Mouse (Mus musculus) lung, embryonic 16.5 days (tissue): ENCODE measurements around the gene Ulk4. TPM values are rescaled to one million over a fixed set of nuclear protein-coding genes. Genes with fewer than 3 reads are reported as not detected.

Experiments
- ATAC-seq: fragments of 200-750 bp; cut with Nextera tagmentation; 2 replicates; pipeline ENCODE4 v1.8.0; 2017; ENCODE audit warnings: low read depth, mild to moderate bottlenecking, moderate library complexity
- H3K27ac ChIP-seq: fragments of 300-500 bp; sonication (generic); 2 replicates; pipeline ENCODE4 v1.5.1; 2014; ENCODE audit warnings: mild to moderate bottlenecking, control low read depth, low read length
- H3K27me3 ChIP-seq: fragments of 300-500 bp; sonication (generic); 2 replicates; pipeline ENCODE4 v1.6.1; 2014; ENCODE audit warnings: low read depth, low read length, mixed read lengths; ENCODE audit not compliant: control insufficient read depth, insufficient read depth
- H3K36me3 ChIP-seq: fragments of 300-500 bp; sonication (generic); 2 replicates; pipeline ENCODE4 v1.6.1; 2014; ENCODE audit warnings: low read length; ENCODE audit not compliant: control insufficient read depth, insufficient read depth
- H3K4me1 ChIP-seq: fragments of 300-500 bp; sonication (generic); replicated peaks from 2 replicates; pipeline ENCODE4 v1.6.1; 2014; ENCODE audit warnings: low read length, mixed read lengths; ENCODE audit not compliant: control insufficient read depth, insufficient read depth
- H3K4me2 ChIP-seq: fragments of 300-500 bp; sonication (generic); 2 replicates; pipeline ENCODE4 v1.6.1; 2014; ENCODE audit warnings: low read depth, low read length, control low read depth
- H3K4me3 ChIP-seq: fragments of 300-500 bp; sonication (generic); 2 replicates; pipeline ENCODE4 v1.5.1; 2014; ENCODE audit warnings: mild to moderate bottlenecking, low read length, control low read depth
- H3K9ac ChIP-seq: fragments of 300-500 bp; sonication (generic); 2 replicates; pipeline ENCODE4 v1.6.1; 2014; ENCODE audit warnings: low read length, control low read depth
- H3K9me3 ChIP-seq: fragments of 300-500 bp; sonication (generic); 2 replicates; pipeline ENCODE4 v1.6.1; 2016; ENCODE audit warnings: low read length; ENCODE audit not compliant: control insufficient read depth
- WGBS: fragments of 180-500 bp; shearing (Covaris S2); extraction: QIAGEN DNeasy Blood & Tissue Kit; methylation state at CpG from one replicate; pipeline ENCODE4 v1.1.7; 2014; 5-methylcytosine and 5-hydroxymethylcytosine counted together
- polyA plus RNA-seq: library from polyadenylated mRNA; unstranded; fragments of >200 nt; fragmentation: Nextera tagmentation; extraction: Ambion mirVana; gene quantifications from 2 replicates; pipeline ENCODE4 v1.2.1, GENCODE M21; 2015

Gene Ulk4
- polyA plus RNA-seq, 1 experiment from 2014 or later: 155 TPM

- Histone ChIP-seq H3K4me1 (peaks cover 21% of the 10 kb centered on the region), H3K27ac (no peak overlapping the region)
Measured at GRCm38 (mm10) chr9:120986994-120987393, 290.0 kb downstream of the Ulk4 start.

GRCm38 (mm10) chr9:120986255-120986654, 290.7 kb downstream of the Ulk4 start:
- Histone ChIP-seq H3K27me3 (no peaks in the 10 kb centered on the region), H3K4me3 (no peak overlapping the region), H3K4me1 (peaks cover 24% of the 10 kb centered on the region), H3K9me3 (no peaks in the 10 kb centered on the region), H3K4me2 (no peak overlapping the region), H3K27ac (no peak overlapping the region), H3K36me3 (no peaks in the 10 kb centered on the region), H3K9ac (no peak overlapping the region)
- whole genome bisulfite sequencing: 90% methylated on average over 3 of the region's 3 CpGs
- no peak for ATAC-seq

More at GRCm38 (mm10) chr9:120986994-120987393, 290.0 kb downstream of the Ulk4 start:
- no peak for ATAC-seq
- Histone ChIP-seq H3K4me3 (no peak overlapping the region), H3K9me3 (no peaks in the 10 kb centered on the region), H3K27me3 (no peaks in the 10 kb centered on the region), H3K9ac (no peak overlapping the region), H3K4me2 (no peak overlapping the region), H3K36me3 (no peaks in the 10 kb centered on the region)
- WGBS: 38% methylated on average over 4 of the region's 4 CpGs

DNA sequence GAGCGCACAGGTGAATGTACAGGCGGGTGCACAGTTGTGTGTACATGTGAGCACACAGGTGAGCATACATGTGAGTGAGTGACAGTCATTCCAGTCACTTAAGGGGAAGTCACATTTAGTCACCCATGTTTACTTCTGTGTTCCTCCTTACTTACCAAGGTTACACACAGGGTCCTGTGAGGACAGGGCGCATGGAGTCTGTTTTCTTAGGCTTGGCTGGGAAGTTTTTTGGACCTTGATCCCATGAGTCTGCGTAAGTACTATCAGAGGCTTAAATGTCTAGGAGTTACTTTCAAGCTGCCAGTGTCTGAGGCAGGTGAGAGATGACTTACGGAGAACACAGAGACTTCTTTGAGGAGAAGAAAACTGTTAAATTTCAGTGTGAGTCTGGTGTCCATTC, 291.5 kb downstream of the Ulk4 start:
- no peak overlapping the region for H3K4me3 ChIP-seq
- H3K36me3 ChIP-seq: no peaks in the 10 kb centered on the region
- no peaks in the 10 kb centered on the region for H3K27me3 ChIP-seq
- H3K4me1 ChIP-seq: peaks cover 22% of the 10 kb centered on the region
- no peak overlapping the region for H3K4me2 ChIP-seq
- WGBS: 93% methylated on average over 5 of the region's 5 CpGs
- H3K9me3 ChIP-seq: no peaks in the 10 kb centered on the region
- H3K27ac ChIP-seq: no peak overlapping the region
- H3K9ac ChIP-seq: no peak overlapping the region
- no peak for ATAC-seq

- no peaks in the 10 kb centered on the region for H3K36me3 ChIP-seq
- no peak overlapping the region for H3K4me2 ChIP-seq
Measured at GRCm38 (mm10) chr9:120985009-120985408, 292.0 kb downstream of the Ulk4 start.

DNA sequence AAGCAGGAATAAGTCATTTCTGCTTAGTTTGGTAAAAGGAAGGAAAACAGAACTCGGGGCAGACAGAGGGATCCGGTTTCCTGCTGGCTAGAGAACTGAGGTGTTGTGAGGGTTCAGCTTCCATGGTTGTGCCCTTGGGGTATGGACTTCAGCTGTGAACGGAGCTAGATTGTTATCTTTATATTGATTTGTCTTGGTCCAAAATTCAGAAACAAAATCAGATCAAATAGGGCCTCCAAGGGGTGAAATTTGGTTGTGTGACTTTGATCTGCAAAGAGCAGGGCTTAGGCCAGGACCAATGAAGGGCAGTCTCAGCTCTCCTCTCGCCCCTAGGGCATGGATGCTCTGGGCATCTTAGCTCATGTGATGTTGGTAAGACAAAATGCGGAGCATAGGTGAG, 292.5 kb downstream of the Ulk4 start:
- H3K4me2 ChIP-seq: no peak overlapping the region
- H3K9ac ChIP-seq: no peak overlapping the region
- H3K27me3 ChIP-seq: no peaks in the 10 kb centered on the region
- ATAC-seq: no peak
- no peaks in the 10 kb centered on the region for H3K36me3 ChIP-seq
- H3K9me3 ChIP-seq: no peaks in the 10 kb centered on the region
- 68% methylated on average over 5 of the region's 5 CpGs for WGBS
- no peak overlapping the region for H3K27ac ChIP-seq
- no peak overlapping the region for H3K4me3 ChIP-seq
- peaks cover 13% of the 10 kb centered on the region for H3K4me1 ChIP-seq

More at GRCm38 (mm10) chr9:120985009-120985408, 292.0 kb downstream of the Ulk4 start:
- Histone ChIP-seq H3K4me3 (no peak overlapping the region), H3K9ac (no peak overlapping the region), H3K27me3 (no peaks in the 10 kb centered on the region), H3K9me3 (no peaks in the 10 kb centered on the region), H3K4me1 (peaks cover 17% of the 10 kb centered on the region), H3K27ac (no peak overlapping the region)
- no peak for ATAC-seq
- 91% methylated on average over 5 of the region's 5 CpGs for WGBS

- H3K4me2 ChIP-seq: no peak overlapping the region
- no peaks in the 10 kb centered on the region for H3K27me3 ChIP-seq
- H3K9me3 ChIP-seq: no peaks in the 10 kb centered on the region
- H3K9ac ChIP-seq: no peak overlapping the region
- no peak overlapping the region for H3K4me3 ChIP-seq
- 86% methylated on average over 8 of the region's 8 CpGs for WGBS
- peaks cover 13% of the 10 kb centered on the region for H3K4me1 ChIP-seq
- no peaks in the 10 kb centered on the region for H3K36me3 ChIP-seq
- ATAC-seq: no peak
- no peak overlapping the region for H3K27ac ChIP-seq
Measured at GRCm38 (mm10) chr9:120983849-120984248, 293.1 kb downstream of the Ulk4 start.

DNA sequence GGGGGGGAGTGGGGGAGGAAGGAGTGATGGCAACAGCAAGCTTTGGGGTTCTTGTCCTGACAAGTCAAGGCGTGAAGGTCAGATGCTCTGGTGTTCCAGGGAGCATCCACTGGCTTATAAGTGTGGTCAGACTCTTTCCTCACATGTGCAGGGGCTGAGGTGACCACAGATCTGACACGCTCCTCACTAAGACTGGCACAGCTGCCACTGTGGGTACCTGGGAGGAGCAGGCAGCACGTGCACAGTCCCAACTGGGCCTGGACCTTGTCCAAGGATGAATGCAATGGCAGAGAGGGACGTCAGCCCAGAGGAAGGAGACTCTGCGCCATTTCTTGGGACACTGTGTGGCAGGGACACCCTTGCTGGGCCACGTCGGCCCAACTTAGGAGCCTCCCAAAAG, 295.2 kb downstream of the Ulk4 start:
- Histone ChIP-seq H3K27me3 (no peaks in the 10 kb centered on the region), H3K9me3 (no peaks in the 10 kb centered on the region), H3K36me3 (no peaks in the 10 kb centered on the region), H3K4me3 (no peak overlapping the region), H3K4me2 (no peak overlapping the region), H3K4me1 (peaks cover 5% of the 10 kb centered on the region; the same call in 1 of the 2 replicates), H3K9ac (no peak overlapping the region), H3K27ac (no peak overlapping the region)
- no peak for ATAC-seq
- 69% methylated on average over 7 of the region's 7 CpGs for WGBS

- Histone ChIP-seq H3K9me3 (no peaks in the 10 kb centered on the region), H3K4me2 (no peak overlapping the region), H3K4me3 (no peak overlapping the region), H3K4me1 (peaks cover 16% of the 10 kb centered on the region), H3K27me3 (no peaks in the 10 kb centered on the region), H3K36me3 (no peaks in the 10 kb centered on the region), H3K9ac (no peak overlapping the region), H3K27ac (no peak overlapping the region)
- no peak for ATAC-seq
- 78% methylated on average over 4 of the region's 4 CpGs for whole genome bisulfite sequencing
Measured at GRCm38 (mm10) chr9:120976856-120977255, 300.1 kb downstream of the Ulk4 start.

DNA sequence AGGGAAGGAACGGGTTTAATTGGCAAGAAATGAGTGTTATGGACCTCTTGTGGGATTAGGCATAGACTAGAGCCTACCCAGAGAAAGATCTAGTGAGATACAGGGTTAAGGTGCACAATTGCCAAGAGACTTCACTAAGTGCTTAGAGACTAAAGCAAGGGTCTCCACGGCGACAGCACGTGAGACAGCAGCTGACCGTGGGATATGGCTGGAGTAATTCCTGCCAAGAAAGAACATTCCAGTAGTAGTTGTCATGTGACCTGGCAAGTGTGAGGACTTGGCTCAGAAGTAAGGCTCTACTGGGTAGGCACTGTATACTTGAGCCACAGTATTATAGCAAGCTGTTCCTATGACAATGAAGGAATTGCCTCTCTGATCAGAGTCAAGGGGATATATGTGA, 300.8 kb downstream of the Ulk4 start:
- no peak overlapping the region for H3K4me2 ChIP-seq
- ATAC-seq: peak; percentile 94

GRCm38 (mm10) chr9:120974209-120974608, 302.8 kb downstream of the Ulk4 start:
- 67% methylated on average over 2 of the region's 2 CpGs for WGBS
- Histone ChIP-seq H3K36me3 (peaks cover 6% of the 10 kb centered on the region), H3K27me3 (no peaks in the 10 kb centered on the region), H3K4me3 (no peak overlapping the region), H3K4me1 (peaks cover 11% of the 10 kb centered on the region), H3K9me3 (no peaks in the 10 kb centered on the region), H3K9ac (no peak overlapping the region), H3K27ac (no peak overlapping the region), H3K4me2 (no peak overlapping the region)
- ATAC-seq: no peak

More for the DNA sequence above, 300.8 kb downstream of the Ulk4 start:
- Histone ChIP-seq H3K9me3 (no peaks in the 10 kb centered on the region), H3K27me3 (no peaks in the 10 kb centered on the region), H3K9ac (no peak overlapping the region), H3K27ac (peak overlapping the region; percentile 51), H3K4me1 (peaks cover 11% of the 10 kb centered on the region), H3K36me3 (no peaks in the 10 kb centered on the region), H3K4me3 (no peak overlapping the region)
- WGBS: 30% methylated on average over 5 of the region's 5 CpGs
